Mouse (Mus musculus) hindlimb bud, embryonic 11.5 days (tissue): ENCODE measurements around the gene Wdtc1.

Source experiments
- DNase-seq: peaks from one replicate; pipeline ENCODE4 v3.0.0-alpha.2; 2012; ENCODE audit warnings: low read depth, low spot score; ENCODE audit errors: extremely low spot score

Wdtc1 gene

GRCm38 (mm10) chr4:133333306-133333705 is 20.0 kb downstream of the Wdtc1 start:
- DNase-seq = no peak

GRCm38 (mm10) chr4:133330296-133330695 is 23.0 kb downstream of the Wdtc1 start:
- no peak for DNase-seq

- no peak for DNase-seq
Observed at GRCm38 (mm10) chr4:133328129-133328528, 25.2 kb downstream of the Wdtc1 start.

DNA sequence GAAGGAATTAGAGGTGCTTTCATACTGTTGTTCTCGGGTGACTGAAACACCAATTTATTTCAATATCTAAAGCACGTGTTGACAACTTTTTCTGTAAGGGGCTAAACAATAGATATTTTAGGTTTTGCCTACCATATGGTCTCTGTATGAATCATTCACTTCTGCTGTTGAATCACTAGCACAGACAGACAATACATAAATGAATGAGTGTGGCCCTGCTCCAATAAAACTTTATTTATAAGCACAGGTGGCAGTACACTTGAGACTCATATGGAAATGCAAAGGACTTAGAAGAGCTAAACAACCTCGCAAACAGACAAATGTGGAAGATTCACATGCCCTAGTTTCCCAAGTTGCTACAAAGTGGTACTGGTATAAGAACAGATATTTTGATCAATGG is 33.6 kb downstream of the Wdtc1 start:
- no peak for DNase-seq

- no peak for DNase-seq
Observed at GRCm38 (mm10) chr4:133315991-133316390, 37.3 kb downstream of the Wdtc1 start.

- no peak for DNase-seq
Observed at GRCm38 (mm10) chr4:133314896-133315295, 38.4 kb downstream of the Wdtc1 start.

DNA sequence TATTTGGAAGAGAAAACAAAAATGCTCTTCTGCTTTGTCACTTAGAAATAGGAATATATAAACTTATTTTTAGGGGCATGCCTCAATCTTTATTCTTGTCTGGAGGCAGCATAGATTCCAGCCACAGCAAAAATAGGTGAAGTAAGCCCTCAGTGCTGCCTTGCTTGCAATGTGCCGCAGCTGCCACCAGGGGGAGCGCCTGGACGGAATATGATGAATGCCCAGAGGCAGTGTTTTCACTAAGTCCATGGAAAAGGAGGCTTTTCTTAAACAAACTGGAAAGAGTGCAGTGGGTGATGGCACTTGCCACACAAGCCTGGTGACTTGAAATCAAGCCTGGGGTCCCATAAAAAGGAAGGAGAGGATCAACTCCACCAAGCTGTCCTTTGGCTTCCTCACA is 43.3 kb downstream of the Wdtc1 start:
- DNase-seq = peak; percentile 61

- peak; percentile 26 for DNase-seq
Observed at GRCm38 (mm10) chr4:133307331-133307730, 46.0 kb downstream of the Wdtc1 start.

GRCm38 (mm10) chr4:133305825-133306224 is 47.5 kb downstream of the Wdtc1 start:
- no peak for DNase-seq

DNA sequence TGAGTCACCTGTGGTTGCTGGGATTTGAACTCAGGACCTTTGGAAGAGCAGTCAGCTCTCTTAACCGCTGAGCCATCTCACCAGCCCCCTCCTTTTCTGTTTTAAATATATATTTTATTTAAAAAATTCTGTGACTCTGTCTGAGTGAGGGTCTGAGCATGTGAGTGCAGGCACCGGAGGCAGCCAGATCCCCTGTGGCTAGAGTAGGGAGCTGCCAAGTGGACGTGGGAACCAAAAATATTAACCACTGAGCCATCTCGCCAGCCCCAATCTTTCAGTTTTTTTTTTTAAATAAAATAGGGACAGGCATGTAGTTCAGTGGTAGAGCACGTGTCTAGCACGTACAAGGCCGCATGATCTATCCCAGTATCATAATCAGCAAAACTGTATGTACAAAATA is 48.5 kb downstream of the Wdtc1 start:
- DNase-seq = no peak

DNA sequence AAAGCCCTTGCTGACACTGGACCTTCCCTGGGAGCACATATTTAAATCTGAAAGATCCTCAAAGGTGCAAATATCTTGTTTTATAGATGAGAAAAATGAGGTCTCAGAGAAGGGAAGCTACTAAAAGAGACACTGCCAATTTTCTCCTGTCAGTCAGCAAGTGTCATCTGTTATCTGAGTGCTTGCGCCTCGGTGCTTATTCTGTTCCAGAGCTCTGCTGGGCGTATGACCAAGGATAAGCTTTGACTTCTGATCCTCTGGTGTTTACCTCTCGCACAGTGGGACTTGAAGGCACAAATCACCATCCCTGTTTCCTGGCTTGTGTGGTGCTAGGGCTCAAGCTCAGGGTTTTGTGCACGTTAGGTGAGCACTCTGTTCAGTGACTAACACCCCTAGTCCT is 50.6 kb downstream of the Wdtc1 start:
- DNase-seq = no peak

- DNase-seq = no peak
Observed at GRCm38 (mm10) chr4:133301802-133302201, 51.5 kb downstream of the Wdtc1 start.

- DNase-seq = no peak
Observed at GRCm38 (mm10) chr4:133300421-133300820, 52.9 kb downstream of the Wdtc1 start.

DNA sequence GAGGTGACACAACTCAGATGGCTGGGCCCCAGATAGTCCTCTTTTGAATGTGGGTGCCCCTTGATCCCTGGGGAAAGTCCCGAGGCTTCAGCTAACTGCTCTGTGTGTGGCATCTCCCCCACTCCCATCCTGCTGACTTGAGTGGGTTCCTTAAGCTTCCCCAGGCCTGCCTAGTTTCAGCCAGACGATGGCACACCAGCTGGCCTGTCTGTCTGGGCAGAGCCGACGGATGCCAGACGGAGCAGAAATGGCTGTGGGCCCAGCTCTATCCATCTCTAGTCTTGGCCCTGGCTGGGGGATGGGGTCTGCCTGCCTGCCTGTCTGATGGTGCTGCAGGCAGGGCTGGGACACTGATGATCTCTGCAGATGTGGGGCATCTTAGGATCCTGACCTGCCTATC is 53.6 kb downstream of the Wdtc1 start:
- no peak for DNase-seq

DNA sequence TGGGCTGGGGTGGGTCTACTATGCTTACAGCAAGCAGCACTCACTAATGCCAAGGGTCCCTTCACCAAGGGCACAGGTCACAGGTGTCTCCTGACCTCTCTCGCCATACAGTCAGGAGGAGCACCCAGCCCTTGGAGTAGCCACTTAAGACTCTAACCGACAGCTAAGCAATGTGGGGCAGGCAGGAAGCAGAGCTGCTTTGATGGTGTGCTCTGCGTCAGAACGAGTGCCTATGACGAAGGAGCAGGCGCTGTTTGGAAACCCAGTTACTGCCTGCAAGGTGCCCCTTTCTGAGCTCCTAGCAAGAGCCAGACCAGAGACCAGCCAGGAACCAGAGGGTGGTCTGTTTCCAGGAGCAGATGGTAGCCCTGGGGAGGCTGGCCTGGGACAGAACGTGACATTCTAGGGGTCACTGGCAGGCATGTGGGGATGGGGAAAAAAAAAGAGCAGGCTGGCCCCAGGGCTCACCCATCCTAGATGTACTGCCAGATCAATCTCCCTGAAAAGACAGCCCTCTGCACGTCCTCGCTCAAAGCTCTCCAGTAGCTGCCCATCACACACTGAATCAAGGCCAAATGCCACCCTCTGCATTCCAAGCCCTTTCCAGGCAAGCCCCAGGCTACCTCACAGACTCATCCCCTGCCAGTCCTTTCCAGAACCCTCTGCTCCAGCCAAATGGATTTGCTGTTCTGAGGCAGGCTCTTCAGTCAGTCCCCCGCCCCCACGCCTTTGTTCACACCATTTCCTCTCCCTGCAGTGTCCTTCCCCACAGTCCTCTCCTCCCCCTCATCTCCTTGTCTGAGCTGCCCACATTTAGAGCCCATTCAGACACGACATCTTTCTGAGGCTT is 54.5 kb downstream of the Wdtc1 start:
- DNase-seq = no peak

GRCm38 (mm10) chr4:133297801-133298238 is 55.5 kb downstream of the Wdtc1 start:
- no peak for DNase-seq

DNA sequence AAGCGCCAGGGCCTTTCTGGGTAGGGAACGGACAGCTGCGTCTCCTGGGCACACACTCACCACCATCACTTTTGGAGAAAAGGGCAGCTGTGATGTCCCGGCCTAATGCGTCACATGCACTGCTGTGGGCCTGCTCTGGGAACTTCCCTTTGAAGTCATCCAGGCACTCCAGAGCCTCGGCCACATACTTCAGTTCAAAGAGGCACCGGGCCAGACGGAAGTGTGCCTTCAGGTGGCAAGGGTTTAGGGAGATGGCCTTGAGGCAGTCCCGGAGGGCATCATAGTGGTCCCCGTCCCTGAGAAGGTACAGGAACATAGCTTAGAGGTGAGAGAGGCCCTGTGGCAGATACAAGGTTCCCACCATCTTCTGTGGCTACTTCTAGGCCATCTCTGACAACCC is 55.9 kb downstream of the Wdtc1 start:
- no peak for DNase-seq

DNA sequence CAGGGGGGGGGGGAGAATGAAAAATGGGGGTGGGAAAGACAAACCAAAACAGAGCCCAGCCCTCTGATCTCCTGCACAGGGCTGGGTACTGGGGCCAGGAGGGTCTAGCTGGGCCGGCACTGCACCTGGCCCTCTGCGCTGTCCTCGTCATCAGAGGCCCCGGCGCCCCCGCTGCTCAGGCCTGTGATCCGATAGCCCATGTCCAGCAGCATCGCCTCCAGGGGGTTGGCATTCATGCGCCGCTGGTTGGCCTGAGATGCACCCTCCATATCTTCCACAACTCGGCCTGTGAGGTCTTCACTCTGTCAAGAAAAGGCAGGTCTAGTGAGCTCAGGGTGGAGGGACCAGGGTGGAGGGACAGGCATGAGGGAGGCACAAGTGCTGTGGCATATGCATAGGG is 59.2 kb downstream of the Wdtc1 start:
- DNase-seq = no peak

DNA sequence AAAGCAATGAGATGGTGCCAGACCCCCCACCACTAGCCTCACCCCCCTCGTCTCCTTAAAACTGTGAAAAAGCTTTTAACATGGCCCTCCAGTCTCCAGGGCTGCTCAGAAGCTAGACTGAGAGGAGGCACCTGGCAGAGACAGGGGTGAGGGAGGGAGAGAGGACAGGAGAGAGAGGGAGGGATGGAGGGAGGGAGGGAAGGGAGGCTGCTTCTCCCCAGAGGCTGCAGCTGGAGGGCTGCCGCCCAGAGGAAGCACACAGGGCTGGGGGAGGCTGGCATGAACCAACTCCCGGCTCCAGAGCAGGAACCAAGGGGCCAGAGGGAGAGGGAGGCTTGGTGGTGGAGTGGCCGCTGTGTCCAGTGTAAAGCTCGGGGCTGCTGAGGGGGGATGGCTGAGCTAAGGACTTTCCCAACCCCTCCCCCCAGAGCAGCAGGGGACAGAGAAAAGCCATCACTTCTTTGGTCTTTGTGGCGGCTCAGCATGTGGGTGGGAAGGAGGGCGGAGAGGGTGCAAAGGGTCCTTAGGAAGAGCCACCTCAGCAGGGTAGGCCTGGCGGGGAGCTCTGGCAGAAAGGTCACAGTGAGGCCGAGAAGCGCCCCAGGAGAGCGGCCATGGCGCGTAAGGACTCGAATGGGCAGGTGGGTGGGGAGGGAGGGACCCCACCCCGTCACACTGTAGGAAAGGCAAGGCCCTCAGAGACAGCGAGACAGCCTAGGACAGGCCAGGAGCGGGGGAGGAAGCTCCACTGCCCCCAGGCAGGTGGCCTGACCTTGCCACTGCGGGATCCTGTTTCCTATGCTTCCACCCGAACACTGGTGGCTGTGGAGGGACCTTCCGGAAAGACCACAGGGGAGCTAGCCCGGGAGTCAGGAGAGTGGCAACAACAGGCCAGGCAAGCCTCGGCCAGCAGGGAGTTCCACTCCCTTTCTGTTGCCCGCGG is 60.1 kb downstream of the Wdtc1 start:
- no peak for DNase-seq

DNA sequence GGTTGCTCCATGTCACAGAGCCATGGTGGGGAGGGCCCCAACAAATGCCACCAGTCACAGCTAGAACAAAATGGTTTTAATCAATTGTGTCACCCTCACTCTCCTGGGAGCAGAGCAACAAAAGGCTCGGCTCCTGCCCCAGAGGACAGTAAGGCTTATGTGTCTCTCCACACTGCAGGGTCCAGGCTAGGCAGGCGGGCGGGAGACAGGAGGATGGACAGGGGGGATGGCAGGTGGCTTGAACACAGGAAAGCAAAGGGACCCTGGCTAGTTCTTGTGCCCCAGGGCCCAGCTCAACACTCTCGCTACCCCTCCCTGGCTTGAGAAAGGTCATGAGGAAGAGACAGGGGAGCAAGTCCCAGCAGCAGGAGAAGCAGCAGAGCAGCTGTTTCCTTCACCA is 60.9 kb downstream of the Wdtc1 start:
- DNase-seq = no peak

- DNase-seq = no peak
Observed at GRCm38 (mm10) chr4:133291255-133291654, 62.0 kb downstream of the Wdtc1 start.
